Mouse (Mus musculus) frontal cortex, adult 2 months (tissue): Measurements from ENCODE around the gene Nlrp10. TPM values are rescaled to one million over a fixed set of nuclear protein-coding genes. Genes with fewer than 3 reads are reported as not detected.

ENCODE experiments used
- DNase-seq, 2 experiments: peaks; one replicate each; pipeline ENCODE4 v3.0.0; 2022; ENCODE audit warnings: low spot score in 1 of 2; ENCODE audit errors: extremely low spot score in 1 of 2
- polyA plus RNA-seq: library from polyadenylated mRNA; depleted of rRNA; stranded (reverse); fragments of >200 nt; gene quantifications from 2 replicates; pipeline ENCODE4 v1.2.3, GENCODE M21; 2012; rRNA removed

Nlrp10 gene
- polyA plus RNA-seq, 1 experiment, result 0.66 TPM

GRCm38 (mm10) chr7:108903969-108904368, 26.0 kb downstream of the Nlrp10 start:
- no peak for DNase-seq

- DNase-seq, result no peak
Measured at GRCm38 (mm10) chr7:108894320-108894719, 35.7 kb downstream of the Nlrp10 start, which contains the start of gene Olfr519. TSS of gene Olfr519 (minus strand) at chr7:108894420.

- DNase-seq, result no peak
Measured at GRCm38 (mm10) chr7:108884906-108885305, 45.1 kb downstream of the Nlrp10 start, which contains the start of gene Olfr518. TSS of gene Olfr518 (minus strand) at chr7:108885006.

- DNase-seq, result no peak
Measured at GRCm38 (mm10) chr7:108872279-108872678, 57.7 kb downstream of the Nlrp10 start, which contains the start of gene Olfr517. TSS of gene Olfr517 (minus strand) at chr7:108872379.

Other genes with a start within 250 kb of the Nlrp10 start
- gene Olfr512, start 216.9 kb downstream of the Nlrp10 start, polyA plus RNA-seq, result not detected in 2 replicates
- not detected in 2 replicates for gene Olfr513, start 179.2 kb downstream of the Nlrp10 start, polyA plus RNA-seq
- not detected in 2 replicates for gene Olfr514, start 104.2 kb downstream of the Nlrp10 start, polyA plus RNA-seq
- gene Olfr516, start 79.6 kb downstream of the Nlrp10 start, polyA plus RNA-seq, result not detected in 2 replicates
- not detected in 2 replicates for gene Olfr517, start 57.8 kb downstream of the Nlrp10 start, polyA plus RNA-seq
- gene Olfr518, start 45.2 kb downstream of the Nlrp10 start, polyA plus RNA-seq, result not detected in 2 replicates
- not detected in 2 replicates for gene Olfr519, start 35.8 kb downstream of the Nlrp10 start, polyA plus RNA-seq
- 104 and 113 TPM in 2 replicates for gene Eif3f, start 4.2 kb upstream of the Nlrp10 start, polyA plus RNA-seq
- gene Tub, start 20.2 kb upstream of the Nlrp10 start, polyA plus RNA-seq, result 111 and 132 TPM in 2 replicates
- 38.7 and 43.3 TPM in 2 replicates for gene Ric3, start 153.2 kb upstream of the Nlrp10 start, polyA plus RNA-seq
- 35.1 and 35.6 TPM in 2 replicates for gene Lmo1, start 245.0 kb upstream of the Nlrp10 start, polyA plus RNA-seq